Mouse (Mus musculus): ENCODE data around the gene Aff3.

The Aff3 gene

DNA sequence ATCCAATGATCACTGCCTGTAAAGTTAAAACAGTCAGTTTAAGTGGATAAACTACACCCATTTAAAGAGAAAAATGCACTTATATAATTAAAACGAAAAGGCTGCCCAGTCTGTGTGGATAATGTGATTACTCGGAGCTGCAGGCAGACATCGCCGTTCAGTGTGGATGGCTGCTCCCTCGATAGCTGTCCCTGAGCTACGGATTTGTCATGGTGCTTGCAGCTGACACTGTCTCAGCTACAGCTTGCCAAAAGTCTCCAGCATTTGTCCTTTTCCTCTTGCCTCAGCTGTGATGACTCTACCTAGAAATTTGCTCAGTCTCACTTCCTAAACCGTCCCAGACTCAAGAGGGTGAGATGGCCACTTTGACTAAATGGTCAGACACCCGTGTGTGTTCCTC is 401.5 kb downstream of the Aff3 start:
- DNase-seq (ENCODE audit: low spot score), result no peak

DNA sequence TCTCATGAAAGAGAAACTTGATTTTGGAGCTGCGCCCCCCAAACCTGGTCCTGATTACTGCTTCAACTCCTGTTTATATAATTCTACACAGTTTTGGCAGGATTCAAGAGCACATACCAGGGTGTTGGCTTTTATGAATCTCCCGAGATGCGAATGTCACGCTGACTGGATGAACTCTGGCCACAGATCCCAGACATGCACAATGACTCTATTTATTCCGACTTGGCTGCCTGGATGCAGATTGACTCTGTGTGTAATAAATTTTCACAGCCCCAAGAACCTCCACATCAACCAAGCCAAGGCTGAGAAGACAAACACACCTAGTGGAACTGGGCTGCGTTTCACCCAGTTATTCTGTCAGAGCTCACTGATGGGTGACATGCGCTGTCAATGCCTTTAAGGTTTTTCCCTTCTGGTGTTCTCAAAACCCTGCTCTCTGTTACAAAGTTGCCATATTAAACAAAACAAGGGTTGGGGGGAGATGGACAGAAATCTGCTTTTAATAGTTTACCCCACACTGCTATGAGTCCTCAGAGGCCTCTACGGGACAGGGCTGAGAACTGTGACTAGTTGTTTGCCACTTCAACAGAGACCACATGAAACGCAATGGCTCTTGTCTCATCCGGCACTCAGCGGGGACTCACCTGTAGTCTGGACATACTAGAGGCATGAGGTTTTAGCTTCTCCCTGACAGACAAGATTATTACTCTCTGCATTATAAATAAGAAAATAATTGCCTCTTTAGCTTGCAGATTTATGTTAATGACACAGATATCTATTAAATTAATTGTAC is 402.2 kb downstream of the Aff3 start:
- no peak for DNase-seq (ENCODE audit: low spot score)

DNA sequence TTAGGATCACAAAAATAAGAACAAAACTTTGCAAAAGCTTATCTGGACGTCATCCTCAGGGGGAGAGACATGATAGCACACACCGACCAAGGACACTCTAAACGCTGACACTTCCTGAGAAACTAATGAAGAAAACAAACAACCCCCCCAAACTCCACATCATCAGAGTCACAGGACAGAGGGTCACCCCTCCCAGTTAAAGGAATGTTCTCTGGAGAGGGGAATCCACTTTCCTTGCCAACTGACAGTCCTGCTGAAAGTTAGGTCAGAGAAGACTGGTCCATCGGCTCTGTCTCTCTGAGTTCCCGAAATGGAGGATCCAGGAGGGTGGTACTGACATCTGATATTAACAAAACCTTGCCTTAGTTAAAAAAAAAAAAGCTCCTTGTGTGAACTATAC is 403.7 kb downstream of the Aff3 start:
- no peak for DNase-seq (ENCODE audit: low spot score)

DNA sequence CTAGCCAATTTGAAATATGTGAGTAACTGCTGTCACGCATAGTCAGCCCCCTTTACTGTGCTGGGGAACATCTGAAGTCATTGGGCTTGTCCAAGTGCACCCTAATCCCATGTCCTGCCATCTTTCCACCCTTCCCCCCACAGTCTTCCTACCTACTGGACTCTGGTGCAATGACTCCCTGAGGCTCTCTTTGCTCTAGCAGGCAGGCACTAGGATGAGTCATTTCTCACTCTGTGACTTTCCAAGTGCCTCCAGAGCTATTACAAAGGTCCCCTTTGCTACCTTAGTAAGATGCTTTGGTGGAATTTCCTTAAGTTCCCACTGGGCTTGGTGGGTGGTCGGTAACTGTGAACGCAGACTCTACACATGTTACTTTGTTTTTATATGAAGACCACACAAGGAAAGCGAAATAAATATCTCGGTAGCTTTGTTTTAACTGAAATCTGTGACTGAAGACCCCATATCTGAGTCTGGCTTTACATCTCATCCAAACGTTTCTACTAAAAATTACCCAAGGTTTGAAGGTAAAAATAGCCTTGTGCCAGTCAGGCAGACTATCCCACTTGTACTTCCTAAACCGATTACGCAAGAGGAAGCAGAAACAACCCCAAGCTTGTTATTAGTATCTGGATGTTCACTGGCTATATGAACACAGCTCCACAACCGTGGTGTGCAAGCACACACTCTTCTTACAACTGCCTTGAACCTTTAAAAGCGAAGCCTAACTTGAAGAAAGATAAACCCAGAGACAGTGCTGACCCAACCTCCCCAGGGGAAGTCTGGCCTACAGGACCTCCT is 405.0 kb downstream of the Aff3 start:
- no peak for DNase-seq (ENCODE audit: low spot score)

DNA sequence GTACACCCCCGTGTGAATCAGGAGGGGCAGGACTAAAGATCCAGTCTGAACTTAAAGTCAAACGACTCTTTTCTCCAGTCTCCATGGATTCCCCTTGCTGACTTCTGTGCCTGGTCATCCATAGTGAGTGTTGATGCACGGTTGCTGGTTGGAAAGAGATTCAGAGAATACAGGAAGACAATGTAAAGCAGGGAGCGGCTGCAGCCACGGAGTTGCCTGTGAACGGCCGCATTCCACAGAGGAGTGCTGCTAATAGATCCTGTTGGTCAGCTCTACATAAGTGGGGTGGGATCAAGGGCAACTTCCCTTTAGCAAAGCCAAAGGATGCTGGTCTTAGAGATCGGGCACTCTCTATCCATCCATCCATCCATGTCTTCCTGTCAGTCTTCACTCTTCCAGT is 410.3 kb downstream of the Aff3 start:
- DNase-seq (ENCODE audit: low spot score), result no peak

DNA sequence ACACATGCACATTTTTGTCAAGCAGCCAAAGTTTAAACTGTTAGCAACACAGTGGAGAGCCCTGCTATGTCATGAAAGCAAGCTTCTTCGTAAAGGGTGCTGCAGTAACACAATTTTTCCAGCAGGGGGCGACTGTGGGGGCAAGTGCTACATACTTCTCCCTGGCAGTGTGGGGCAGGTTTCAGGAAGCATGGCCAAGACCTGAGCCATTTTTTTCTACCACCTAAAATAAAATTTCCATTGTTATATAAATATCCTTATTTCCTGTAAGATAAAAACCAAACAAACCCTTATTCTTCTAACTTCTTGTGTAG is 412.0 kb downstream of the Aff3 start:
- no peak for DNase-seq (ENCODE audit: low spot score)

DNA sequence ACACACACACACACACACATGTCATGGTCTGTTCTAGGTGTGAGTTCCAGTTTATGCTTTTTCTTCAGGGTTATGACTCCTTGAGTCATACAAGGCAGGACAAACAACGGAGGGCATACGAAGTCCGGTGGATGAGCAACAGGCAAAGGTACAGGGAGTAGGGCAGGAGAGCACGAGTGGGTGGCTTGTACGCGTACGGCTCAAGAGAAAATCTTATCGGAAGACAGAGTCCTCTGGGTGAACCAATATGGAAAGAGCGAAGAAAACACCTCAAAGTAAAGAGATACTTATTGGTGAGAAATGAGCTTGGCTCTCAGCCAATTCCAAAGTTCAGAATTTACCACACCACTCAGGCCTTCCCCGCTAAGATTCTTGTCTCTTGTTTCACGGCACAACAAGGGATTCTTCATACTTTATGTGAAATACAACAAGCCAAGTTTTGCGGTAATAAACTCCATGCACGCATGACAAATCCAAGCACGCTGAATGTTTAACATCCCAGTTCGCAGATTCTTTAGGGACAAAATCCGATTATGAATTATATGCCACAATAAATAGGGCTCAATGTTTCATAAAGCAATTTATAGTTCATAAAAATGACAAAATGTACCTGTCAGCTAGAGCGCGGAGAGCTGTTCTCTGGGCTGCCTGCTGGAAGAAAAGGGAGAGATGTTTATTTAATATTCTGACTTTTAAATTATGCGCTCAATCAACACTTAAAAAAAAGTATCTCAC is 412.6 kb downstream of the Aff3 start:
- DNase-seq (ENCODE audit: low spot score), result no peak

DNA sequence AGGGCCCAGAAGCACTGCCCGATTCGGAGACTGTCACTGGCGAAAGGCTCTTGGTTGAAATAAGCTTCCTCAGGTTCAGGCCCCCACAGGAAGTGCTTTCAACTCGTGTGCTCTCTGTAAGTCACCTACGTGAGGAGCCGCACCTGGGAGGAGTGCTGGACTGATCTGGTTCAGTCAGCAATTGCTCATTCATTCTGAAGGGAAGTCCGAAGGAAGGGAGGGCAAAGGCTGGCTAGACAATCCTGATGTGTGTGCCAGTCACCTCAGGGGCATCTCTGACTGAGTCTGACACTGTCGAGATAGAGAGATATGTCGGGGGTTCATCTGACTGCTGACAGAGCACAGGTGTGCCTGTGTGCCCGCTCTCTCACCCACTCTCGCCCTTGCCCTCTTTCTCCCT is 413.3 kb downstream of the Aff3 start:
- no peak for DNase-seq (ENCODE audit: low spot score)

DNA sequence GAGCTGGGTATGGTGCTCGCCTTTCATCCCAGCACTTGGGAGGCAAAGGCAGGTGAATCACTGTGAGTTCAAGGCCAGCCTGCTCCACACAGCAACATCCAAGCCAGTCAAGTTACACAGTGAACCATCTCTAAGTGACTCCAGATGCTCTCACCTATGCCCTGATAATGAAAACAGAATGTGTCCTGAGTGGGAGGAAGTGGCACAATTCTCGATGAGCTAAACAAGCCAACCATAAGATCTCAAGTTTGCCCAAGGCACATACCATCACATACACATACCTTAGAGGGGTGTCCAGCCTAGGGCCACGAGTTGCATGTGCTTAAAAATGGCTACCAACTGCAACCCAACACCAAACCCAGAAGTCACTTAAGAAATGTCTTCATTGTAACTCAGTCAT is 414.5 kb downstream of the Aff3 start:
- no peak for DNase-seq (ENCODE audit: low spot score)

DNA sequence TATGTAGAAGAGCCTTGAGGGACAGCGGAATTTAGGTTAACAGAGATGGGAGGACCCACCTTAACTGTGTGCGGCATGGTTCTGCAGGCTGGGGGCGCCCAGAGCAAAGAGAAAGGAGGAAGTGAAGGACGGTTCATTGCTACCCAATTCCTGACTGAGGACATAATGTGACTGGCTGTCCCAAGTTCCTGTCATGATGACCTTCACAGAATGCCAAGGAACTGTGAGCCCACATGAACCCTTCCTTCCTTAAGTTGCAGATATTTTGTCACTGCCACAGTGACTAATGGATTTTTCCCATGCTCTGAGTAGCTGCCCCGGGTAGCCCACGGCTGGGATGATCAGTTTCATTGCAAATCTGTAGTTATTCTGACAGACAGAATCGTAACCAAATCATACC is 415.2 kb downstream of the Aff3 start:
- no peak for DNase-seq (ENCODE audit: low spot score)

DNA sequence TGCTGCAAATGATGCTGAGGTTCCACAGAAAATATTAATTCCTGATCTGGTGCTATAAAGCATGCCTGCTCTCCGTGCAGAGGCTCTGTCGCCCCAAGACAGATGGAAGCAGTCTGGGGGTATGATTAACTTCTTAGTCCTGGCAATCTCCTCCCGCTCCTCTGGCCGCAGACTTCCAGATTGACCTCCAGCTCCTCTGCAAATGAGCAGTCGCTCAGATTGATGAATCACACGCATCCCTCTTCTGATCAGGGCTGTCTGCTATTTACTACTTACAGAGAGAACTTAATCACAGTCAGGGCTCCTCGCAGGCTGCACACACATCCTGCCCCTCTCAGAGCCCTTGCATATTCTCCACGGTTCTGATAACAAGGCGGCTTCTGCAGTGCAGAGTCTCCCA is 416.7 kb downstream of the Aff3 start:
- DNase-seq (ENCODE audit: low spot score), result no peak

DNA sequence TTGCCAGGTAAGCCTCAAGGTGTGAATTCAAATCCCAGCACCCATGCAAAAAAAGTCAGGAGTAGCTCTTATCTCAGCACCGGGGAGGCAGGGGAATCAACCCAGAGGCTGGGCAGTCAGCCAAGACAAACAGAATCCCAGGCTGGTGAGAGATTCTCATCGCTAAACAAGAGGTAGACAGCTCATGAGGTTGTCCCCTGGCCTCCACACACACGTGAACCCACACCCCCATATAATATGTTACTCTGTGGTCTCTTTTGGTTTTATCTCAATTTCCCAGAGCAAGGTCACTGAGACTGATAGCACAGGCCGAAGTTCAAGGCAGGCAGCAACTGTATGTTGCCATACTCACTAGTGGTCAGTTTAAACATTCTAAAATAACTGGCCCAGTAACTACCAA is 422.2 kb downstream of the Aff3 start:
- no peak for DNase-seq (ENCODE audit: low spot score)

DNA sequence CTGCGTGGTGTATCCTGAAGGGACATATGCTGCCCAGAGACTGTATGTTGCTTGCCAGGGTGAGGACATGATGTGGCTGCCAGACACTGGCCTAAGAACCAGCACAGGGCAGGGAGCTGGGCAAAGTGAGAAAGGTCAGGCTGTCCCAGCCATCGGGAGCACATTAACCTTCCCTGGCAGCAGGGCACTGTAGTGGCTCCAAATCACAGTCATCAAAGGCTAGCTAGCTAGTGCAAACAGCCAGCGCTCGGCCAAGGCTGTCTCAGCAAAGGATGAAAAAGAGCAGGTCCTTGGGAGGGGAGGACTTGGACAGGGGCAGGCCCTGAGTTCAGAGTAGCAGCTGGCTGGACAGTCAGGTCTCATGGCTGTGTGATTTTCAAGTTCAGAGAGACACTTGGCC is 423.0 kb downstream of the Aff3 start:
- DNase-seq (ENCODE audit: low spot score), result no peak

DNA sequence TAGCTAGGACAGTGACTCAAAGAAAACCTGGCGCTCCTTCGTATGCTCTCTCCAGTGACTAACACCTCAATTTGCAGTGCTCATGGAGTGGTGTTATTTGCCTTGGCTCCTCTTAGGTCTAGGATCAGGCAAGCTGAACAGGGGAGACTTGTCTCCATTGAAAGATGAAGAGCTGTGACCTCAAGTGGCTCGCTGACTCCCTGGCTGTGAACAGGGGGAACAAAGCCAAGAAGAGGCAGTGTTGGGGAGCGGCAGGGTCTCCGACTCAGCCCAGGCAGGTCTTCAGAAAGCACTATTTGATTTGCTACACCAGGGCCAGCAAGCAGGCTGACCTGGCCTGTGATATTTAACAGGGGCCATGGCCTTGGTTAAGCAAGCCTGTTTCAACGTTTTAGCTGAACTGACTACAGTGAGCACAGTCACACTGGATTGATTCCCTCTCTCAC is 423.5 kb downstream of the Aff3 start:
- DNase-seq (ENCODE audit: low spot score), result no peak

DNA sequence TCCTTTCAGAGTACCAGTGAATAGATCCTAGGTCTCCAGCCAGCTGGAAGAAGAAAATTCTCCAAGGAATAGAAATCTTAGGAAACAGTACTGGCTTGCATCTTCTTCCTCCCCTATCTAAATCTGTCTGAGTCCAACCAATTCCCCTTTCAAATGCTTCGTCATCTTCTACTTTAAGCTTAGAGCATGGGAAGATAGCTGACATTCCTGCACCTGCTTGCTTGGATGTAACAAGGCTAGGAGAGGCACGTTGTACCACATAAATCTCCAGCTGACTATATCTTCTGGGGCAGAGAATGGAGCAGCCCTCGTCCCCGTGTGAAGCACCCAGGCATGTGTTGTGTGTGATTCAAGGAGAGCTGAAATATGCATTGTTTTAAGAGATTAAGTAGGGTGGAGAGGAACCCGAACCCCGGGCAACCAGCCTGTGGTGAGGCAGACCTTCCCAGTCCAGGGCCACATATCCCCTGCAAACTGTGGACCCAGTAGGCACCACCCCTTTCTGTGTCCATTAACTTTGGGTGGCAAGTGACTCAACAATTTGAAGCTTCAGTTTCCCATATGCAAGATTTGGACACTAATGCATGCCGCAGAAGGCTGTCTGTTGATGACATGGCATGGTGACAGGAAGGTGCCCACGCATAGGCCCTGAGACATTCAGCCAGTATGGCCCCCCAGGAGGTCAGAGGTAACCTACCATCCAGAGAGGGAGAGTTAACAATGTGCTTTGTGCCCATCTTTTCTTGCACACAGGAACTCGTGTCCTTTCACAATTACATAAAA is 424.1 kb downstream of the Aff3 start:
- DNase-seq (ENCODE audit: low spot score), result no peak

DNA sequence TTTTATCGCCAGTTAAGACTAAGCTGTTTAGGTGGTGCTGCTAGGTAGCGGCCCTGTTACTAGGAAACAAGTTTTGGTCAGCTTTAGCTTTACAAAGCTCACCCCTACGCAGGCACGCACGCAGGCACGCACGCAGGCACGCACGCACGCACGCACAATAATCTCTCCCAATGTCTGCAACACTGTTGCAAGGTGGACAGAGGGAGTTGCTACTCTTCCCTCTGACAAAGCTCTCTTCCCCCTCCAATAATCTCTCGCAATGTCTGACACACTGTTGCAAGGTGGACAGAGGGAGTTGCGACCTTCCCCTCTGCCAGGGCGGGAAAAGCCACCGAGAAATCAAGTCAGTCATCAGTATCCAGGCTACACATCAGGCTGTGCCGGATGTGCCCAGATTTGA is 425.2 kb downstream of the Aff3 start:
- no peak for DNase-seq (ENCODE audit: low spot score)

DNA sequence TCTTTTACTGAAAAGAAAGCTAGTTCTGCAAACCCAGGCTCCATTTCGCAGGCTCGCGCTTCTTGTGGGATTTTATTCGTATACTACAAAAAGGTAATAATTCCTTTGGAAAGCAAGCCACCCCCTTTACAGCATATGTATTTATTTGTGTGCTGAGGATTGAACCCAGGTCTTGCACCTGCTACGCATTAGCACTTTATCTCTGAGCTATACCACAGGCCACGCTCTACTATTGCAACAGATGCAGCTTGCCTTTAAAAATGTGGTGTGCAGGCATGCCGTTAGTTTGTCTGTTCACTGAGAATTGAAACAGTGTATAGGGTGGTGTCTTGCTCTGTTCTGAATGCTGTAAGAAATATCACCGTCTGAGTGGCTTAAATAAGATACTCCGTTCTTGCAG is 426.9 kb downstream of the Aff3 start:
- DNase-seq (ENCODE audit: low spot score), result no peak

DNA sequence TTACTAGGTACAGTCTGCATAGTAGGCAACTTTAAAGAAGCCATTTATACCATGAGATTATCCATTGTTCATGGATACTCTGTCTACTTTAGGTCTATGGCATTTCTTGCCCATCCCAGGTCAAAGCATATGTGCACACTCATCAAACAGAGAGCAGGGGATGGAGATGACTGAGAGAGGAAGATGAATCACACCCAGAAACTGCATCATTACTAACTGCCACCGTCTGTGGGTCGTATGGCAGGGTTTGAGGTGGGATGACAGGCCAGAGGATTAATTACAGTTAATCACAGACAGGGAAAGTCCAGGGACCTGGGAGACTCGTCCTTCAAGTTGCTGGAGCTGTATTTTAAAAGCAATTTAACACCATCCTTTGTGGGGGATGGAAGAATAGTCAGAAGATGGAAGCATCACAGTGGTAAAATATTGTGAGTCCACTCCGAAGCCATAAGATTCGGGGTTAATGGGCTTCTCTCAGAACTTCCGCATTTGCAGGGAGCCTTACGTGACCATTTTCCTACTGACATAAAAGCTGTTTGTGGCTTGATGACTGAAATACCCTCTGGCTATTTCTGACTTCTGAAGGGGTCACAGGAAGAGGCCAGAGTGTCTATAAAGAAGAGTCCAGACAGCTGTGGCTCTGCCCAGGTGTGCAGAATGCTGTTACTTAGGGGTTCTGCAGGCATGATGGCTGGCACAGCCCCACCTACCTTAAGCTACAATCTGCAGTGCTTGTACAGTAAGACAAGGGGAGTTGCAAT is 427.5 kb downstream of the Aff3 start:
- no peak for DNase-seq (ENCODE audit: low spot score)

DNA sequence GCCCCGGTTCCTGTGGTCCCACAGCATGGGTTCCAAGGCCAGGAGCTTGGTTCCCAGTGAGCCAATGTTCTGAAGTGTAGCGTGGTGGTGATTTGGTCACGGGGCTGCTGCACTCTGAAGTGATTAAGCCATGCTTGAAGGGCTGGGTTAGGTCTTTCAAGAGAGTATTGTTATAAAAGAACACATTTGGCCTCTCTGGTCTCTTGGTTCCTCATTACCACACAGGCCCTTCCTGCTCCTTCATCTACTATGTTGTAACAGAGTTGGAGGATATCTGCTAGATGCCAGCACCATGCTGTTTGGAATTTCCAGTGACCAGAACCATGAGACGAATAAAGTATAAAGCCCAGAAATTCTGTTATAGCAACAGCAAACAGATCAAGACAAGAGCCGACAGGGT is 431.6 kb downstream of the Aff3 start:
- DNase-seq (ENCODE audit: low spot score), result no peak

DNA sequence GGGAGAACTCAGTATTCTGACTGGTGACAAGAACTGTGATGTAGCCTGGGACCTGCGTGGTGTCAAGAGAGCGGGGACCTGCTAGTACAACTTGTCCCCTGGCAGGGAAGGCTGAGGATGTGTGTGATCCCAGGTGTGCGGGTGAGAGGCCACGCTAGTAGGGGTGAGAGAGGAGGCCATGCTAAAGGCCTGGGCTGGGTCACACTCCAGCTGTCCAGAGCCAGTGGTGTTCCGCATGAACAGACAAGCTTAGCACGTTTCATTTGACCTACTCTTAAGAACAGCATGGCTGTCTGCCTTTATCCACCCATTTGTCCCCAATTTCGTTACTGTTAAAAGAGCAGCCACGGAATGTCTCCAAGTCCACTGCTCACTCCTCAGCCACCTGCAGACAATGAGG is 434.7 kb downstream of the Aff3 start:
- no peak for DNase-seq (ENCODE audit: low spot score)

DNA sequence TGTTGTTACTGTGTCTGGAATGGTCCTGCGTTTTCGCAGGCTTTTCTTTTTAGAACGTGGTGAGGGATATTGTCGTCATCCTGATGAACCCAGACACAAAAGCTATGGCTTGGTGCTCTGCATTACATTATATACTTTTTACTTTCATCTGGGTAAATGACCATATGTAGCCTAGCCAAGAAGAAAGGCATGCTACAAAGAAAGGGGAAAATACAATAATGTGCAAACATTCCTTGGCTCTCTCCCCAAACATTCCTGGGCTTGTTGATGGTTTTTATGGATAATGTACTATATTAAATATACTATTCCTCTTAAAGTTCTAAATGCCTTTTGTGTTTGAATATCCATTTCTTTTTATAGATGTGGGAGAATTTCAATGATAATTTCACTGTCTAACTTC is 435.9 kb downstream of the Aff3 start:
- no peak for DNase-seq (ENCODE audit: low spot score)

DNA sequence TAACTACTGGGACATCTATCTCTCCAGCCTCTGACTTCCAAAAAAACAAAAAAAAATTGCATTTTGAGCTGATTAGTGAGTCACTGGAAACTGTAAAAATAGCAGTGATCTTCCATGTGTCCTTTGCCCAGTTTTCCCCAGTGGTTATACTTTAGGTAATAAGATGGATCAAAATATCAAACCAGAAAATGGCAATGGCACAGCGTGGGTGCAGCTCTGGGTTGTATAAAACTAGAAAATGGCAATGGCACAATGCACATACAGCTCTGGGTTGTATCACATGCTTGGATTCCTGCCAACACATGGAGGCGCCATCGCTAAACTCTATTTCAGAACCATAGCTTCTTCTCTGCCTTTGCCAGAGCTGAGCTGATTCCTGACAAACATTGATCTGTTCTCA is 439.6 kb downstream of the Aff3 start:
- DNase-seq (ENCODE audit: low spot score), result no peak

Measured in layer of hippocampus, adult 9-10 months (tissue).